9 mouse cellular contexts compared by ENCODE assay signal in the genomic region with DNA sequence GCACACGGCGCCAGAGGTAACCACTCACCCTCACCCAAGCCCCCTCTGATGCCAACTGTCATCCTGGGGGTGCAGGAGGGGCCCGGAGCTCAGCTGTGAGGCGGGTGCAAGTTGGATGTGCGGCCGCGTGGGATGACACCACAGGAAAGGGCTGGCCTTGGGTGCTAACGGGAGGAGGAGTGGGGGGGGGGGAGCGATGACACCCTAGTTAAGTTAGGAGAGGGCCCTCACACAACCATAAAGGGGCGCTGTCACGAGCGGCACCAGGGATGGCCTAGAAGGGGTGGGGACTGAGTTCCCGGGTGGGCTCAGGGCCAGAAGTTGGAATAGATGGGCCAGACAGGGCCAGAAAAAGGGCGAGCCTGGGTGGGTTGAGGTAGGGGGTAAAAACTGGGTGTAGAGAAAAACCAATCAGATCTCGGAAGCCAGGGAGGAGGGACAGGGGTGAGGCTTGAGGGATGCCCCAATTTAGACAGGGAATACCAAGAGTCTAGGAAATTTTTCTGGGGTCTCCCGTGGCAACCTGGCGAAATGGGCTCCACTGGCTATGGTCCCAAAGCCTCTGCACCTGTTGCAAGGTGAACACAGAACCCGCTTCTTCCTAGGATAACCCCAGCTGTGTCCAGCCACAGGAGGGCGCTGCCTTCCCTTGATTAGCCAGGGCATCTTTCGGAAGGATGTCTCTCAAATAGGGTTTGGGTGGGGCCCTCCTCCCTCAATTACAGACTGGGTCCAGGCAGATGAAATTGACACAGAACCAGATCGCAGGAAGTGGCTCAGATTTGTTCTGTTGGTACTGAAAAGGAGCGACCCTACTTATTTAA. TPM values are rescaled to one million over a fixed set of nuclear protein-coding genes. Genes with fewer than 3 reads are reported as not detected.
DNase-seq lines count a peak whose midpoint lies in the region; ATAC-seq and TF ChIP-seq lines count a peak whose summit lies in the region.
"Had no signal": no experiment of that assay in that cellular context is flagged by ENCODE, and none has a peak within 500 bp of the region (broad histone marks: within the 10 kb centered on the region; RNA-seq: fewer than 3 reads in every experiment).

No protein-coding gene starts in this region.

- H3K4me2 ChIP-seq in forebrain, embryonic 15.5 days (replicated peaks): peak overlapping the region; percentile 66
- H3K4me2 ChIP-seq in hindbrain, embryonic 13.5 days: peak overlapping the region; percentile 60; the same call in 1 of the 2 replicates
- peak overlapping the region; percentile 76 for H3K4me2 ChIP-seq in liver, embryonic 11.5 days

- no peak for ATAC-seq in forebrain, embryonic 15.5 days (replicated peaks)
- no peak for ATAC-seq in hindbrain, embryonic 13.5 days (ENCODE audit: low FRiP score)
- ATAC-seq in liver, embryonic 11.5 days (replicated peaks; ENCODE audit: low FRiP score): no peak

- WGBS in forebrain, embryonic 15.5 days: 50% methylated on average over 21 of the region's 22 CpGs
- WGBS in hindbrain, embryonic 13.5 days: 77% methylated on average over 21 of the region's 22 CpGs
- WGBS in liver, embryonic 11.5 days: 76% methylated on average over 20 of the region's 22 CpGs

- peak; percentile 65 for TF ChIP-seq CTCF in ES-Bruce4 (IDR thresholded peaks at IDR 0.05; ENCODE audit: low read depth, low read length)

- H3K4me1 ChIP-seq in ES-Bruce4 (ENCODE audit: control insufficient read depth, insufficient read depth, low read length): peaks cover 1% of the 10 kb centered on the region
- peaks cover 59% of the 10 kb centered on the region for H3K4me1 ChIP-seq in forebrain, embryonic 15.5 days
- peaks cover 52% of the 10 kb centered on the region for H3K4me1 ChIP-seq in hindbrain, embryonic 13.5 days (replicated peaks)
- peaks cover 46% of the 10 kb centered on the region for H3K4me1 ChIP-seq in liver, embryonic 11.5 days (replicated peaks; ENCODE audit: control insufficient read depth, insufficient read depth, low read length)

- no peaks in the 10 kb centered on the region for H3K9me3 ChIP-seq in ES-Bruce4 (replicated peaks; ENCODE audit: control insufficient read depth, insufficient read depth, low read length, poor library complexity, severe bottlenecking)
- H3K9me3 ChIP-seq in forebrain, embryonic 15.5 days: no peaks in the 10 kb centered on the region
- no peaks in the 10 kb centered on the region for H3K9me3 ChIP-seq in hindbrain, embryonic 13.5 days
- H3K9me3 ChIP-seq in liver, embryonic 11.5 days (ENCODE audit: control insufficient read depth, low read length): no peaks in the 10 kb centered on the region

- H3K4me3 ChIP-seq in ES-Bruce4 (ENCODE audit: low read depth, low read length): no peak overlapping the region
- H3K4me3 ChIP-seq in forebrain, embryonic 15.5 days: no peak overlapping the region
- H3K4me3 ChIP-seq in hindbrain, embryonic 13.5 days: no peak overlapping the region
- peak overlapping the region; percentile 48 for H3K4me3 ChIP-seq in liver, embryonic 11.5 days (ENCODE audit: low read depth, low read length)

- TF ChIP-seq EP300 in ES-Bruce4 (IDR thresholded peaks at IDR 0.05; ENCODE audit: insufficient read depth, low read depth, low read length): no peak

- no peaks in the 10 kb centered on the region for H3K27me3 ChIP-seq in ES-Bruce4 (ENCODE audit: control insufficient read depth, insufficient read depth, low read length, poor library complexity, severe bottlenecking)
- no peaks in the 10 kb centered on the region for H3K27me3 ChIP-seq in forebrain, embryonic 15.5 days
- peaks cover 27% of the 10 kb centered on the region for H3K27me3 ChIP-seq in hindbrain, embryonic 13.5 days
- peaks cover 12% of the 10 kb centered on the region for H3K27me3 ChIP-seq in liver, embryonic 11.5 days (replicated peaks; ENCODE audit: control insufficient read depth, insufficient read depth, low read length)
- H3K27me3 ChIP-seq: CH12.LX had no signal

- H3K36me3 ChIP-seq in ES-Bruce4 (ENCODE audit: control insufficient read depth, insufficient read depth, low read length, poor library complexity, severe bottlenecking): no peaks in the 10 kb centered on the region
- H3K36me3 ChIP-seq in forebrain, embryonic 15.5 days: no peaks in the 10 kb centered on the region
- H3K36me3 ChIP-seq in hindbrain, embryonic 13.5 days: no peaks in the 10 kb centered on the region
- H3K36me3 ChIP-seq in liver, embryonic 11.5 days (ENCODE audit: control insufficient read depth, insufficient read depth, low read length): no peaks in the 10 kb centered on the region

- DNase-seq in cerebellum, adult 18-20 months: peak; percentile 54 to 55
- DNase-seq in cerebellum, adult 11 months: no peak
- peak; percentile 31 for DNase-seq in liver, embryonic 11.5 days (ENCODE audit: low spot score)
- peak; percentile 8 for DNase-seq in neural tube, embryonic 10.5 days (ENCODE audit: extremely low spot score, low spot score)
- no peak for DNase-seq in yolk sac, embryonic 10.5 days (ENCODE audit: low spot score)

- no peak overlapping the region for H3K27ac ChIP-seq in ES-Bruce4 (ENCODE audit: insufficient read depth, low read length)
- H3K27ac ChIP-seq in forebrain, embryonic 15.5 days (replicated peaks): peak overlapping the region; percentile 75
- peak overlapping the region; percentile 66 for H3K27ac ChIP-seq in hindbrain, embryonic 13.5 days
- H3K27ac ChIP-seq in liver, embryonic 11.5 days (ENCODE audit: low read depth, low read length): peak overlapping the region; percentile 98; the same call in 1 of the 2 replicates

- H3K9ac ChIP-seq in ES-Bruce4 (ENCODE audit: low read depth, poor library complexity, severe bottlenecking): no peak overlapping the region
- H3K9ac ChIP-seq in forebrain, embryonic 15.5 days (replicated peaks): no peak overlapping the region
- no peak overlapping the region for H3K9ac ChIP-seq in hindbrain, embryonic 13.5 days
- no peak overlapping the region for H3K9ac ChIP-seq in liver, embryonic 11.5 days (ENCODE audit: low read depth, low read length)

- TF ChIP-seq POLR2A in ES-Bruce4 (IDR thresholded peaks at IDR 0.05; ENCODE audit: insufficient read depth, low read length): no peak

RNA-seq across cellular contexts. Expression of a gene that starts 1.2 kb away (rescaled TPM):
- polyA plus RNA-seq in ES-Bruce4 (2011; ENCODE audit: insufficient read depth, insufficient read length, low read depth, missing spikeins): 11.9 and 14.0 TPM in 2 replicates
- polyA plus RNA-seq in forebrain, embryonic 15.5 days (2015; fragmentation: Nextera tagmentation; extraction: Ambion mirVana): 4.3 and 4.9 TPM in 2 replicates
- 2.8 and 2.9 TPM in 2 replicates for polyA plus RNA-seq in hindbrain, embryonic 13.5 days (2015; fragmentation: Nextera tagmentation; extraction: Ambion mirVana)
- polyA plus RNA-seq in liver, embryonic 11.5 days (2014; fragmentation: Nextera tagmentation; extraction: Ambion mirVana): 28.3 and 32.1 TPM in 2 replicates

RNA-seq across cellular contexts. Expression of a gene that starts 12.8 kb away (rescaled TPM):
- polyA plus RNA-seq in ES-Bruce4 (2011; ENCODE audit: insufficient read depth, insufficient read length, low read depth, missing spikeins): 0.29 and 3.3 TPM in 2 replicates
- 1.7 and 2.7 TPM in 2 replicates for polyA plus RNA-seq in forebrain, embryonic 15.5 days (2015; fragmentation: Nextera tagmentation; extraction: Ambion mirVana)
- polyA plus RNA-seq in hindbrain, embryonic 13.5 days (2015; fragmentation: Nextera tagmentation; extraction: Ambion mirVana): 1.5 and 1.6 TPM in 2 replicates
- 0.12 TPM in 2 replicates for polyA plus RNA-seq in liver, embryonic 11.5 days (2014; fragmentation: Nextera tagmentation; extraction: Ambion mirVana)

RNA-seq across cellular contexts. Expression of a gene that starts 33.3 kb away (rescaled TPM):
- 106 and 107 TPM in 2 replicates for polyA plus RNA-seq in ES-Bruce4 (2011; ENCODE audit: insufficient read depth, insufficient read length, low read depth, missing spikeins)
- 103 and 111 TPM in 2 replicates for polyA plus RNA-seq in forebrain, embryonic 15.5 days (2015; fragmentation: Nextera tagmentation; extraction: Ambion mirVana)
- polyA plus RNA-seq in hindbrain, embryonic 13.5 days (2015; fragmentation: Nextera tagmentation; extraction: Ambion mirVana): 109 and 115 TPM in 2 replicates
- 124 and 128 TPM in 2 replicates for polyA plus RNA-seq in liver, embryonic 11.5 days (2014; fragmentation: Nextera tagmentation; extraction: Ambion mirVana)

Comparison
In these comparisons a context has a peak if more than half of its experiments do, and no peak if none do; other contexts are left out.
1. DNase-seq: peak in cerebellum, adult 18-20 months (2 of 2), liver, embryonic 11.5 days (single experiment) and neural tube, embryonic 10.5 days (single experiment); none in cerebellum, adult 11 months (single experiment) and yolk sac, embryonic 10.5 days (single experiment).
2. Peak in every context shown above with its lines, with median percentiles within 50 percentile points of each other: H3K4me2 ChIP-seq.